Mouse (Mus musculus): ENCODE data around the gene 1700001K19Rik. TPM values are rescaled to one million over a fixed set of nuclear protein-coding genes. Genes with fewer than 3 reads are reported as not detected.
"Not testable (repeated sequence)": the region's sequence is repeated elsewhere in the genome, so short reads cannot be mapped to it uniquely, and the experiment has no call there.

The 1700001K19Rik gene
- total RNA-seq, 2 experiments from 2014 or later, result not detected

DNA sequence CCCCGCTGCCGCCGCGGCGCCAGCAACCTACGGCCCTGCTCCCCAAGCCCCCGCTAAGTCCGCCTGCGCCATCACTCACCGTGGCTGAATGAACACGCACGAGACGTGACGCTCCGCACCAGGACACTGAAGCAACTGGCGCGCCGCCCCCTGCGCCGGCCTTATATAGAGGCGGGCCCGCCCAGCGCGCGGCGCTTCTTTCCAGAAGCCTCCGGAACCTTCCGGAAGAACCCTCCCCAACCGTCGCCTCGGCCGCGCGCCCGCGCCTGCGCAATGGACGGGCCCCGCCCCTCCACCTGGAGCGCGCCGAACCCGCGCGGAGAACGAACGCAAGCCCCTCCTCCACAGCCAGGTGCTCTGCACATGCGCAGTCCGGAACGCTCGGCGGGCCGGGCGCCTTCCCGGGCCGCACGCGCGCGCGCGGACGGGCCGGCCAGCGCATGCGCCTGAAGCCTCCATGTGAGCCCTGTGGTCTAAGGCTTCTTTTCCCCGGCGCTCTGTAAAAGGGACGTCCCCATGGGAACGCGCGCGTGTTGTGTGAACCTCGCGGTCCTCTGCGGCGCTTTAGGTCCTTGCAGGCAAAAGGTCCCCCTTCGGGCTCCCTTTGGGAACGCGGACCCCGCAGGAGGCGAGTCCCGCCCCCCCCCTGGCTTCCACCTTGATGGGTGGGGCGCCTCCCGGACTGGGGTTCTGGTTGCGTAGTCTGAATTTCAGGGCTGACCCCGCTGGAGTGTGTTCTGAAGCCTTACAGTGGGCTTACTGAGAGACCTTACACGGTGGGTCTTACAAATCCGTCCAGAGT, 14.0 kb upstream of the 1700001K19Rik start:
- peak; percentile 99 for DNase-seq (ENCODE audit: extremely low spot score in 1 of 2, low spot score in 1 of 2)

DNA sequence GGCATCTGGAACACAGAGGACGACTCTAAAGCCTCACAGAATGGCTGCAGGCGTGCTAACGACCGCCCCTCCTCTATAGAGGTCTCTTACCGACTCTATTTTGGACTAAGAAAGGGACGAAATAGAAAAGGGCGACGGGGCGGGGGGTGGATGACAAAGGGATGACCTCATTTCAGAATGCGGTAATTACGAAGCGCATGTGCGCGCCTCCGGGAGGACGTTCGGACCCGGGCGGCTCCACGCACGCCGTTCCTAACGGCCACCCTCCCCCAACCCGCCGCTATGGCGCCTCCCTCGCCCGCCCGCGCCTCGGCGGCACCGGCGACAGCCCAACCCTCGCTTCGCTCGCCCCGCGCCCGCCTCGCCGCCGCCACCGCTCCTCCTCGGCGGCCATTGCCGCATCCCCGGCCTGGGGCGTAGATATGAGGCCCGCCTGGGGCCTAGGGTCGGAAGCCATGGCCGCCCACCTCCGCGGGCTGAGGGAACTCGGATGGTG, 13.3 kb upstream of the 1700001K19Rik start:
- DNase-seq (ENCODE audit: extremely low spot score in 1 of 2, low spot score in 1 of 2), result peak; percentile 55 to 58

DNA sequence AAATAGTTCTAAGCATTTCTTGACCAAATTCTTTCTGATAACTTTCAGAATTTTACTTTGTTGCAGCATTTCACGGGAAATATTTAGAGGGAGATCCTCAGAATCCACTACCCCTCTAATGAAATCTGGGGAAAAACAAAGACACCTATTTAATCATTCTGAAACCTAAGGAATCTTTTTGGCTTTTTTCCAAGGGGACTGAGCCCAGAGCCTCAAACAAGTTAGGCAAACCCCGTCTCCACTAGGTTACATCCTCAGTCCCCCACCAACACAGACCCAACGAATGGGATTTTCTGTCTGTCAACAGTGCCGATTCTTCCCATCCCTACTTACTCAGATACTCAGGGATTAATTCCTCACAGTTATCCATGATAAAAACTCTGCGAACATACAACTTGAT, 11.0 kb upstream of the 1700001K19Rik start:
- not testable (repeated sequence) for DNase-seq (ENCODE audit: extremely low spot score in 1 of 2, low spot score in 1 of 2)

DNA sequence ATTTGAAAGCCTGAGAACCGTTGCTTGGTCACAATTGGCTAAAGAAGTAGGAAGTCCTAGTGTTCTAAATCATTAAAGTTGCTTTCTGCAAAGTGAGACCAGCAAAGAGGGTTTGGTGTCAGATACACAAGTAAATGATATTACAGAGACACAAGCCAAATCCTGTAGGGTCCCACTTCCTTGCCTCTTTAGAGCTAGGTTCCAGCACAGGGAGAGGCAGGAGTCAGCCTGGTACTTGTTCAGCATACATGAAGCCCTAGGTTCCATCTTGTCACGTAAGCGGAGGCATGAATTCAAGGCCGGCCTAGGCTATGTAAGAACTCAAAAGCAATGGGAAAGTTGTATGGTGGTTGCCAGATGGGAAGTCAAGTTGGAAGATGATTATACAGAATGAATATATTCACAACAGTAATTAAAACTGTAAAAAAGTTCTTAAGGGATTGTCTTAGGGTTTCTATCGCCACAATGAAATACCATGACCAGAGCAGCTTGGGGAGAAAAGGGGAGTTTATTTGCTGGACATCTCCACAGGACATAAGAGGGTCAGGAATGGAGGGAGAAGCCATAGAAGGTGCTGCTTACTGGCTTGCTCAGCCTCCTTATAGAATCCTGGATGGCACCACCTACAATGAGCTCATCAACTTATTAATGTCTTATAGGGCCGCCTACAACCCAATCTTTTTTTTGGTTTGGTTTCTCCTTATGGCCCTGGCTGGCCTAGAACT, 7.7 kb upstream of the 1700001K19Rik start:
- DNase-seq (ENCODE audit: extremely low spot score in 1 of 2, low spot score in 1 of 2), result no peak

DNA sequence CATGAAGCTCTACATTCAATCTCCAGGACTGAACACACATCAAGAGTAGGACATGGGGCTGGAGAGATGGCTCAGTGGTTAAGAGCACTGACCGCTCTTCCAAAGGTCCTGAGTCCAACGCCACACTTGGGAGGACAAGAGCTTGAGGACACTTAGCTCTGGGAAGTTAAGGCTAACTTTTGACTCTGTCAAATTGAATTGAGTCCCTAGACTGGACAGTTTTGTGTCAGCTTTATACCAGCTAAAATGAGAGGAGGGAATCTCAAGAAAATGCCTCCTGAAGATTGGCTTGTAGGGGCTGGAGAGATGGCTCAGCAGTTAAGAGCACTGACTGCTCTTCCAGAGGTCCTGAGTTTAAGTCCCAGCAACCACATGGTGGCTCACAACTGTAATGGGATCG, 6.5 kb upstream of the 1700001K19Rik start:
- DNase-seq (ENCODE audit: extremely low spot score in 1 of 2, low spot score in 1 of 2), result not testable (repeated sequence)

DNA sequence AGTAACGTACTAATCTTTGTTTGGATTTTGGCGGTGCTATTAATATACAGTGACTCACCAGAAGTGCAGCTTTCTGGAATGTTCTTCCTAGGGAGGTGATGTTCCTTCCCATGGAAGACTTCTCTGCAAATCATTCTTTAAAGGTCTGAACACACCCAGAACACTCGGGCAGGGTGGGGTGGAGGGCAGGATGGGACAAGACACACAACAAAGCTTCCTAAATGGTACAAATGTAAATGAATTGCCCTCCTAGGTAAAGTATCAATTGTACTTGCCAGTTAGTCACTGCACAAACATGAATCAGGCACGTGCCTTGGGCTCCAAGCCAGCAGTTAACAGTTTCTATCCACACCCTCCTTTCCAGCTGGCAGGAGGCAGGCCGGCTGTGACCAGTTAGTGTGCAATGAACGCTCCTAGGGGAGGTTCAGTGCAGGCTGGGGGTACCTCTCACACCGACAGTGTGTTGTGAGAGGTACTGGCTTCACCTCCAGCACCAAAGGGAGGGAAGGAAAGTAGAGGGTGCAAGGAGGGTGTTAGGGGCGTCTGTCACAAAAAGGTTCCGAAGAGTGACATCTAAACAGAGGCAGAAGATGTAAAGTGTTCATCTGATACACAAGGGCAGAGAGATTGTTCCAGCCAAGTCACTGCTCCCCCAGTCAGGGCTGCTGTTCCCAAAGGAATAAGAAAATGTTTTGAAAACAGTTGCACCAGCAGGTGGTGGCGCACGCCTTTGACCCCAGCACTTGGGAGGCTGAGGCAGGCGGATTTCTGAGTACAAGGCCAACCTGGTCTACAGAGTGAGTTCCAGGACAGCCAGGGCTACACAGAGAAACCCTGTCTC, 5.7 kb upstream of the 1700001K19Rik start:
- DNase-seq (ENCODE audit: extremely low spot score in 1 of 2, low spot score in 1 of 2), result no peak

DNA sequence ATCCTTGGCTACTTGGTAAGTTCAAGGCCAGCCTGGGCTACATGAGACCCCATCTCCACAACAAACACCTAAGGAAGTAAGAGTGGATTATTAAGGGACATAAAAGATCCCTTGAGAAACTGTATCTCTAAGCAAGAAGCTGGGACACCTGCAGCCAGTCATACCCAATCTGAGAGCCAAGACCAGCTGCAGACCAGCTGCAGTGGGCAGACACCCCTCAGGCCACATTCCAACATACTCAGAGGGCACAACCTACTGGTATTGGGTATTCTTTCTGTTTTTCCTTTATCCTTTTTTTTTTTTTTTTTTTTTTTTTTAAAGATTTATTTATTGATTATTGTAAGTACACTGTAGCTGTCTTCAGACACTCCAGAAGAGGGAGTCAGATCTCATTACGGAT, 1.2 kb upstream of the 1700001K19Rik start:
- no peak for DNase-seq (ENCODE audit: extremely low spot score in 1 of 2, low spot score in 1 of 2)

DNA sequence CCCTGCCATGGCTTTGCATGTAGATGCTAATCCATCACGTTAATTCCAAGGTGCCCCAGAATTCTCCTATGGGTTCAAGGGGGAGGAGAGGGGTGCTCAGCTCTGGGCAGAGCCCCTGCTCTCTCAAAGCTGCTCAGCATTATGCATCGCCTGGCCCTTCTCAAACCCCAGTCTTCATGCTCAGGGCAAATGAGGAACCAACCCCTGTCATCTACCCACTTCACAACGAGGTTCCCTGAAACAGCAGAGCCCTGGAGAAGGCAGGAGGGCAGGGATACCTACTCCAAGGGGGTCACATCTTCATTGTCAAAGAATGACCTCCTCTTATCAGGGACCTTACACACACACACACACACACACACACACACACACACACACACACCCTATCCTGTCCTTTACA, 541 bp downstream of the 1700001K19Rik start:
- DNase-seq (ENCODE audit: extremely low spot score in 1 of 2, low spot score in 1 of 2), result no peak

DNA sequence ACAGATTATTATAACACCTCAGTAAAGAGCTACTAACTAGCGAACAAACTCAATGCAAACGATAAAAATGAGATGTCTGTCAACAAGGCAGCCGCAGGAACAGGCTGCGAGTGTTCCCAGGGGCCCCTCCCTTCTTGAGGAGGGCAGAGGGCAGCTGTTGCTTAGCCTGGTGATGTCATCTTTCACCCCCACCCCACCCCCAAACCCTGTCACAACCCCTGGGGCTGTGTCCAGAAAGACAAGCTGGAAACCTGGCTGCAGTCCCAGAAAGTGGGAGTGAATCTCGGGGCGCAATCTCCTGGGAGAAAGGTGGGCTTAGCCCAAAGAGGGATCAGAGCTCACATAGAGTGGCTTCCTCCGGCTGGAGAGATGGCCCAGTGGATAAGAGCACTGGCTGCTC, 1.2 kb downstream of the 1700001K19Rik start:
- no peak for DNase-seq (ENCODE audit: extremely low spot score in 1 of 2, low spot score in 1 of 2)

DNA sequence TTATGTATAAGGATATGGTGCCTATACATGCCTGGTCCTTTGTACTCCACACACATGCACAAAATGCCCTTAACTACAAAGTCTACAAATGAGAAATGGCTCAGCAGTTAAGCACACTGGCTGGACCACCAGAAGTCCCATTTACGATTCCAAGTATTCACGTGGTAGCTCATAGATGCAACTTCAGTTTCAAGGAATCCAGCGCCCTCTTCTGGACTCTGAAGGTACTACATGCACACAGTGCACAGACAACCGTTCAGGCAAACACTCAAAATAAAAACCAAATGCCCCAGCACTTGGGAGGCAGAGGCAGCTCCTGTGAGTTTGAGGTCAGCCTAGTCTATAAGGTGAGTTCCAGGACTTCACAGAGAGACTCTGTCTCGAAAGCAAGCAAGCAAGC, 8.2 kb downstream of the 1700001K19Rik start:
- DNase-seq (ENCODE audit: extremely low spot score in 1 of 2, low spot score in 1 of 2), result no peak

DNA sequence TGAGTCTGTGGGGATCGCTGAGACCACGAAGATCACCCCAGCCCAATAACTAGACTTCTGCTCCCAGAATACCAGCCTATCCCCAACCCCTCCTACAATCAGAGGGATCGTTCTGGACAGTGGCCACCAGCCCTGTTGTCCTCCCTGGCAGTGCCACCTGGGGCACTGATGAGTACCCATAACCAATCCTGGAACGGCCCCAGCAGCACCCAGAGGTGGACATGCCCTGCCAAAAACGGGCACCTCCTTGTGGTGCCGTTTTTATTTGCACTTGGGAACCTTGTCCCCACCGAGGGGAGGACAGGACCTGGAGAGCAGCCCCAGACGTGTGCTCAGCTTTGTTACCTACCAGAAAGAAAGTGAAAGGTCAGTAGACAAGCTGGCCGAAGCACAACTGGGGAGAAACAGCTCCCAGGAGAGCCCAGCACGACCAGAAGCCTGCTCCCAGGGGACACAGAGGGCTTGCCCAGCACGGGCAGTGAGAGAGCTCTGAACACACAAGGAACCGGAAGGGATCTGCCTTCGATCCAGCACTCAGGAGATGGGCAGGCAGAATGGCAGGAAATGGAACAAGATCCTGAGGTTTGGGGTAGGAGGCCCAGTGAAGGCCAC, 14.8 kb downstream of the 1700001K19Rik start:
- DNase-seq (ENCODE audit: extremely low spot score in 1 of 2, low spot score in 1 of 2), result no peak

DNA sequence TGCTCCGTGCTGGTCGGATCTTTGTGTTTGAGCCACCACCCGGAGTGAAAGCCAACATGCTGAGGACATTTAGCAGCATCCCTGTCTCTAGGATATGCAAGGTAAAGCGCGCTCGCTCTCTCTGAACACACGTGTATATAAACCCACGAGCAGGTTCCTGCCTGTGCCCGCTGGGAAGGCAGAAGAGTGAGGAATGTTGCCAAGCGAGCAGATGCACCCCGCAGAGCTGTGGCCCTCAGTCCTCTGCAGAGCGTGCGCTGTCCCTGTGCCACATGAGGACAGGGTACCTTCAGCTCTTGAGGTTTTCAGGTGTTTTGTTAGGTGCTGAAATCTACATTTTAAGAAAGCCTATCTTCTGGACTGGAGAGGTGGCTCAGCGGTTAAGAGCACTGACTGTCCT, 20.7 kb downstream of the 1700001K19Rik start:
- DNase-seq (ENCODE audit: extremely low spot score in 1 of 2, low spot score in 1 of 2), result no peak

DNA sequence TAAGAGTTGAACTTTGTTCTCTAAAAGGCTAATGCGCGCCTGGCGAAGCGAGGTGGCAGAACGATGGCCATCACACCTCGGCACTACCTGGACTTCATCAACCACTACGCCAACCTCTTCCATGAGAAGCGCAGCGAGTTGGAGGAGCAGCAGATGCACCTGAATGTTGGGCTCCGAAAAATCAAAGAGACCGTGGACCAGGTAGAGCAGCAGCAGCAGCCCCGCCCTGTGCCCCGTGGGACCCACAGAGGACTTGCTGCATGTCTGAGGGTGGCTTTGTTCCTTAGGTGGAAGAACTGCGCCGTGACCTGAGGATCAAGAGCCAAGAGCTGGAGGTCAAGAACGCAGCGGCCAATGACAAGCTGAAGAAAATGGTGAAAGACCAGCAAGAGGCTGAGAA, 31.0 kb downstream of the 1700001K19Rik start:
- no peak for DNase-seq (ENCODE audit: extremely low spot score in 1 of 2, low spot score in 1 of 2)

DNA sequence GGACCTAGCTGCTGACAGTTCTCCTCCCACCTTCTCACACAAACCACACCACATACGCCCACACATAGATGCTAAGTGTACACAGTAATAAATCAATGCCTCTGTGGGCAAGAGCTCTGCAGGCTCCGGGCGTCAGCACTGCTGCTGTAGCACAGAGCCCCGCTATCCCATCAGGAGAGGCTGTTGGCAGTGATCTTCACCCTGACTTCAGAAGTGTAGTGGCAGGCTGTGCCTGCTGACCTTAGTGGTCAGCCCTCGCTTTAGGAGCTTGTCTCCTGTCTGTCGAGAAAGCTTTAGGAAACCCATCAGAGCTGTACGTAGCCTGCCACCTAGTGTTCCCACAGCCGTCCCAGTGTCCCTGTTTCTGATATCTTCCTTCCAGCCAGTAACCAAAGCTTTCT, 32.2 kb downstream of the 1700001K19Rik start:
- peak in 1 of 2 experiments; percentile 29 for DNase-seq (ENCODE audit: extremely low spot score in 1 of 2, low spot score in 1 of 2)

DNA sequence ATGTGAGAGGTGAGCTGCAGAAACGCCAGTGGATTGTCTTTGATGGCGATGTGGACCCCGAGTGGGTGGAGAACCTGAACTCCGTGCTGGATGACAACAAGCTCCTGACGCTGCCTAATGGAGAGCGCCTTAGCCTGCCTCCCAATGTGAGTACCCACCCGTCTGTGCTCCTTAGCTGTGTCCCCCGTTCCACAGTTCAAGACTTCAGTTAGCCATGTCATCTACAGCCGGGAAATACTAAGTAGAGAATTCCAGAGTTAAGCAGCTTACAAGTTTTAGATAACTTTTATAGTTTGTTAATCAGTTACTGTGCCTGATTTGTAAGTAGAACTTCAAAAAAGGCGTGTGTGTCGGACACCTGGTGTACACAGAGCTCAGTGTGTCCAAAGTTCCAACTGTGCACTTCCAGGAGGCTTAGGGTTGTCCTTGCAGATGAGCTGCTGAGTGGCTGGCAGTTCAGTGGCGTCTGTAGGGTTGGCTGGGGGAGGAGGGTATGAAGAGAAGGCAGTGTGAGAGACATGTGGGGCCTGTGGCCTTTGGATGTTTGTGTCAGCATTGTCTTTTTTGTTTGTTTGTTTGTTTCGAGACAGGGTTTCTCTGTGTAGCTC, 44.8 kb downstream of the 1700001K19Rik start:
- DNase-seq (ENCODE audit: extremely low spot score in 1 of 2, low spot score in 1 of 2), result no peak

DNA sequence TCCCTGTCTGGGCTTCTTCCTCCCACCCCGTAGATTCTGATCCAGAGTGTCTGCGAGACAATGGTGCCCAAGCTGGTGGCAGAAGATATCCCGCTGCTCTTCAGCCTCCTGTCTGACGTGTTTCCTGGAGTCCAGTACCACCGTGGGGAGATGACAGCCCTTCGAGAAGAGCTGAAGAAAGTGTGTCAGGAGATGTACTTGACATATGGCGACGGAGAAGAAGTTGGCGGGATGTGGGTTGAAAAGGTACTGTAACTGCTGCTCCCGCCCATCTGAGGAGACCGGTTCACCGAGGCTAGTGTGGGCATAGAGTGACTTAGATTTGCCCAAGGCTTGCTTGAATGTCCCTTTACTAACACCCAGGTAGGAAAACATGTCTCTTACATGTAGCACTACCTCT, 46.1 kb downstream of the 1700001K19Rik start:
- DNase-seq (ENCODE audit: extremely low spot score in 1 of 2, low spot score in 1 of 2), result no peak

DNA sequence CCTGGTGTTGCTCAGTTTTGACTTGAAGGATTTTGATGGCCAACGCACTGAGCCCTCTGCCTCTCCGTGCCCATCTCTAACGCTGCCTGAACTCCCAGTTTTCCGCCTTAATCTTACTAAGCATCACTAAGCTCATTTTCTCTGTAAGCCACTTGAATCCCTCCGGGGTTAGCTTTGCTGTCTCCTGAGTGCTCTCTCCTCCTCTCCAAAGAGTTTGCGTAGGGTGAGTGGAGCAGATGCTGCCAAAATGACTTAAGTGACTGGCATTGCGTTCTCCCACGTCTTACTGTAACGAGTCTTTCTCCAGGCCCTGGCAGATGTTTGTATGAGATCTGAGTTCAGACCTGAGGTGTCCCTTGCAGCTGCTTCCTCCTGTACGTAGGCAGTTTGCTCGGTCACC, 52.4 kb downstream of the 1700001K19Rik start:
- DNase-seq (ENCODE audit: extremely low spot score in 1 of 2, low spot score in 1 of 2), result no peak

Data from layer of hippocampus, postnatal 25 days (tissue).